Mouse (Mus musculus) gastrocnemius, adult 2 months (tissue): ENCODE measurements at regions not wholly inside any gene's neighbourhood (a gene's known extent, or its start where the extent isn't known, plus 50 kb on each side); places are given as distances from the start of the nearest gene placed in this dataset.

ENCODE experiments used
- DNase-seq: peaks from one replicate; pipeline ENCODE4 v3.0.0; 2022
- H3K27ac ChIP-seq: fragments of 200-600 bp; 2 replicates; pipeline ENCODE4 v1.8.1; 2022; ENCODE audit warnings: mild to moderate bottlenecking
- H3K4me3 ChIP-seq: fragments of 200-600 bp; 2 replicates; pipeline ENCODE4 v1.8.1; 2022; ENCODE audit warnings: mild to moderate bottlenecking, moderate library complexity
- CTCF ChIP-seq: fragments of 200-600 bp; IDR thresholded peaks from 2 replicates; pipeline ENCODE4 v1.8.1; 2022; ENCODE audit warnings: antibody characterized with exemption, mild to moderate bottlenecking, moderate library complexity
- intact Hi-C: fragments of 180-260 bp; cut with DNase I; formaldehyde crosslinking; loops from one replicate; pipeline ENCODE4 v1.15.1; 2025

DNA sequence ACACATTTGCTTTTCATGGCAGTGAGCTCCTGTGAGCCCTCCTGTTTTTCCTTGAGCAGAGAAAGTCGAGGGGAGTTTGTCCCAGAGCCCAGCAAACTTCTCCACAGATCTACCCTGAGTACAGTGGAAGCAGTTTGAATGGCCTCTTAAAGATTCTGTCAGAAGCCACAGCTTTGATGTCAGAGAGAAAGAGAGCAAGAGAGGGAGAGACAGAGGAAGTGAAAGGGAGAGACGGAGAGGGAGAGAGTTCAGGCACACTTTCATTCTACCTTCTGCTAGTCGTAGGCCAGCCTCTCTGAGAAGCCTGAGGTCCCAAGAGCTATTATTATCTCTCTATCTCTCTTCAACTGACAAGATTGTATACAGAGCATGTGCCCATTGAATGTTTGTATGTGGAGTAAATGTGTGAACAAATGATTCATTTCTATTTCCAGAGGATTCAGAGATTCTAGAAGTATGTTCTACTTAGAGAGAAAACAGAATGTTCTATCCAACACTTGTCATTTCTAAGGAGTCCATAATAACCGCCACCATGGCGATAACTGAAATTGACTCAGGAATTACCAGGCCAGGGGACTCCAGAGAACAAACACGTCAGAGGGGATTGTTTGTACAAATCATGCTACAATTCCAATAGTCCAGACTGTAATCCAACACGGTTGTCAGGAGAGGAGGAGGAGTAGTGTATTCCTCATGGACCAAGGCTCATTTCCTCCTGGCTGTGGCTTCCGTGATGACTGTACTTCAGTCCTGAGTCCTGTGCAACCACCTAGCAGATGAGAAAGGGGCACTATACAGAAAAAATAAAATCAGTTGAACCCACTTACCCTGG is 183.6 kb upstream of the Sesn3 start:
- Histone ChIP-seq H3K4me3 (no peak overlapping the region), H3K27ac (no peak overlapping the region)
- intact Hi-C loops = no loop called here
- TF ChIP-seq CTCF = no peak
- no peak for DNase-seq

DNA sequence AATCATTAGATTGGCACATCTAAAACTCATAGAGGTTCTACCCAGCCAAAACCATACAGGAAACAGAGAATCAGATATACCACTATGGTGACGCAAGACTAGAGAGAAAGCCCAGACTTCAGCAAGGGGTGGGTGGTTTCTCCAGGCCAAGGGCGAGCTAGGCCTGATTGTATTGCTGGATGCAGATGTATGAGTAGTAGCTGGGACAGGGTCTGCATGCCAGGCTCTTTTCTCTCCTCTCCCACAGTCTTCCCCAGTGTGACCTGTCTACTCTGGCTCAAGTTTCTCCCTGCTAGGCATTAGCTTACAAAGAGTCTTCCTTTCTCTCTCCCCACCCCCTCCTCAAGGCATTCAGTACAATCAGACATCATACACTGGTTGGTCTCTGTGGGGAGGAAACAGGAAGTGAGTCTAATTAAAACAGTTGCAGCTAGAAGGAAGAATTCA is 181.8 kb upstream of the Sesn3 start:
- H3K27ac ChIP-seq = no peak overlapping the region
- intact Hi-C loops = no loop called here
- no peak overlapping the region for H3K4me3 ChIP-seq
- DNase-seq = no peak
- TF ChIP-seq CTCF = no peak

DNA sequence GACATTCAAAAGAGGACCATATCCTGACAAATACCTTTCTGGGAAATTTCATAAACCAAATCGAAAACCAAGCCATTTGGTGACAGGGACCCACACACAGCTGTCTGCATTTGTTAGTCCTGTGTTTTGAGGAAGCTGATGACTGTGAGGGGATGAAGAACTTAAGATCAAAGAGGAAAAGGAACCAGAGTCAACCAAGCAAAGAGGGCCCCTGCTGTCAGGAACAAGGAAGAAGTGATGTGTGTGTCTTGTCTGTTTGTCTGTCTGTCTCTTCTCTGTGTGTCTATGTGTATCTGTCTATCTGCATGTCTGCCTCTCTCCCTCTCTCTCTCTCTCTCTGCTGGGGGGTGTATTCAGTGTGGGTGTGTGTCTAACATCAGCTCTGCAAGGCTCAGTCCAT is 171.3 kb upstream of the Sesn3 start:
- DNase-seq = no peak
- Histone ChIP-seq H3K27ac (no peak overlapping the region), H3K4me3 (no peak overlapping the region)
- intact Hi-C loops = no loop called here
- no peak for TF ChIP-seq CTCF

DNA sequence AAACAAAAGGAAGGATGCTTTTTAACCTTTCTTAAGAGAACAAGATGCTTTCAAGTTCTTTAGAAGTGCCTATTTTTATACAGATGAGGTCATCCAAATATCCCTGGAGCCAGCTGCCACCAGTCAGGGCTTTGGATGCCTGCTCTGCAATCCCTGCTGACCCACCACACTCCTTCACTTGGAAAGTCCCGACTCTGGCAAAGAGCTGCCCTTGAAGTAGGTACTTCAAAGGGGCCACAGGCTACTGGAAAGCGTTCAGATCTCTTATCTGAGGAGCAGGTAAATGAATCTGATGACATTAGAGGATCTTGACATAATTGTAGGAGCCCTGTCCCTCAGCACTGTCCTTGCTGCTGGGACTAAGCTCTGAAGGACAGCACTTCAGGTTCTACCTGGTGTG is 169.9 kb upstream of the Sesn3 start:
- DNase-seq = no peak
- intact Hi-C loops = no loop called here
- no peak overlapping the region for H3K27ac ChIP-seq
- H3K4me3 ChIP-seq = no peak overlapping the region
- TF ChIP-seq CTCF = no peak

DNA sequence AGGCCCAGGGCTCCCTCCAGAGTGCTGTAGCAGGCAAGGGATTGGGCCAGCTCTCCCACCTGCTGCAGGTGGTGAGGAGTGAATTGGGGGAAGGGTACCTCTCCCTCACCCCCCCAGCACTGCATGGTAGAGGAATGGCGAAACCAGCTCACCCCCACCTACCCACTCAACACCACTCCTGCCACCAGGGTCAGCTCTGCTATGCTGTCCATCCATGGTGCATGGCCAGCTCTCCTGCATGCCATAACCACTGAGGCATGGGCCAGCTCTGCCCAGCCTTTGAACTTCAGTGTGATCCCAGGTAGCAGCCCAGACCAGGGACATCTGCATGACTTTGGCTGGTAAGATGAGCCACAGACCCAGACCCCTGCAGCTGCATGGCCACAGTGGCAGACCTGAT is 168.5 kb upstream of the Sesn3 start:
- no peak for DNase-seq
- intact Hi-C loops = no loop called here
- Histone ChIP-seq H3K27ac (no peak overlapping the region), H3K4me3 (no peak overlapping the region)
- no peak for TF ChIP-seq CTCF

DNA sequence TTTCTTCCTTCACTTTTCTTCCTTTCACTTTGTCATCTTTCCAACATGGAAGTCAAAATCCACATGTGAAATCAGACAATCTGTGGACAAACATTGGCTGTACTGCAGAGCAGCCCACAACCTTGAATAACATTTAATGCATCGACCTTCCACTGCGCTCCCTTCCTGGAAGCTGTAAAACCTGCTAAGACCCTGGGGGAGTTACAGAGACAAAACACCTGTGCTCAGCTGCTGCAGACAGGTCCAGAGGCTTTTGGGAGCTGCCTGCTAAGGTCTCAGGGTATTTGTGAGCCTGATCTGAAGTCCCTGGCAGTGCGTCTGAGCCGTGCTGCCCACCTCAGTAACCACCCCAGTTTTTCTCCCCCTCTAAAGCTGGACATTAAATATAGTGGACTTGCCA is 166.1 kb upstream of the Sesn3 start:
- no peak for TF ChIP-seq CTCF
- H3K27ac ChIP-seq = no peak overlapping the region
- no peak overlapping the region for H3K4me3 ChIP-seq
- intact Hi-C loops = no loop called here
- no peak for DNase-seq

DNA sequence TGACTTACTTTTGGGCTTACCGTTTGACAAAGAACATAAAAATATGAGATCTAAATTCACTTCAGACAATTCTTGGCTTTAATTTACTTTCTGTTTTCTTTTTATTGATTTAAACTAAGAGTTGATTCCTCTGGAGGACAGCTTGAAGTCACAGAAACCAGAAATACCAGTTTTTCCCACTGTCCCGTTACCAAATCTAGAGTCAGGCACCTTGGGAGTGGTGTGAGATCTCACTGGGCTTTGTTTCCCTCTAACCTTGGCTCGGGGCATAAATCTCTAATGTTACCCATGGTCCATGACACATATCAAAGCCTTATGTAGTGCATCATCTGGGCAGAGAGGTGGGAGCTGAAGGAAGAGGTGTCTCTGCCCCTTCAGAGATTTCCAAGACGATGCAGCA is 165.4 kb upstream of the Sesn3 start:
- intact Hi-C loops = no loop called here
- no peak for TF ChIP-seq CTCF
- DNase-seq = no peak
- H3K27ac ChIP-seq = no peak overlapping the region
- no peak overlapping the region for H3K4me3 ChIP-seq

DNA sequence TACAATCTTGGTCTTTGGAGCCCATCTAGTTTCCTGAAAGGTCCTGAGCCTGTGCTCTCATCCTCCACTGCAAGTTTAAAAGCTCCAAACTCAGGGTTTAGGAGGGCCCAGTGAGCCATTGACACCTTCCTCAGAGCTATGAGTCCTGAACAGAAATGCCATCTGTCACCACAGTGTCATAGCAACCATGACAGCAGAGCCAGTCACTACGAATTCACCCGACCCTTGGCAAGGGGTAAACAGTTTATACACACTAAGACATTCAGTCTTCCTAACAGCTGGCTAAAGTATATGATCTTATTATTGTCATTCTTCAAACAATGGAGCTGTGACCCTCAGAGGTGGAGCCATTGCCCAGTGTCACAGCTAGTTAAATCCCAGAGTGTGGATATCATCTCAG is 163.2 kb upstream of the Sesn3 start:
- intact Hi-C loops = no loop called here
- Histone ChIP-seq H3K27ac (no peak overlapping the region), H3K4me3 (no peak overlapping the region)
- no peak for TF ChIP-seq CTCF
- DNase-seq = no peak

DNA sequence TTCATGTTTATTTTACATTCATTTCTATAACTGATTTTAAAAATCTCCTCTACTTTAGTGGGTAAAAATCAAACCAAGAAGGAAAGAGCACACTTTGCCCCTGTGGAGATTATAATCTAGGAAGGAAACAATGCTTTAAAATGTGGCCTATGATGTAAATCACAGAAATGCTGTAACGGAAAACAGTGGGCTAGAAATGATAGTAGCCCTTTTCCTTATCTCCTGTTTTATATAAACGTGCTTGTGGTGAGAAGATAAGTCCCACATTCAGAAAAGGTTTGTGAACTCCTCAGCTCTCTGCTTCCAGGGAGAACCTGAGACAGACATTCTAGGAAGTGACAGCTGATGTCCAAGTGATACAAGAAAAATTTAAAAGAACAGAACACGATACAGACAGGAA is 159.3 kb upstream of the Sesn3 start:
- DNase-seq = no peak
- Histone ChIP-seq H3K4me3 (no peak overlapping the region), H3K27ac (no peak overlapping the region)
- TF ChIP-seq CTCF = no peak
- intact Hi-C loops = no loop called here

DNA sequence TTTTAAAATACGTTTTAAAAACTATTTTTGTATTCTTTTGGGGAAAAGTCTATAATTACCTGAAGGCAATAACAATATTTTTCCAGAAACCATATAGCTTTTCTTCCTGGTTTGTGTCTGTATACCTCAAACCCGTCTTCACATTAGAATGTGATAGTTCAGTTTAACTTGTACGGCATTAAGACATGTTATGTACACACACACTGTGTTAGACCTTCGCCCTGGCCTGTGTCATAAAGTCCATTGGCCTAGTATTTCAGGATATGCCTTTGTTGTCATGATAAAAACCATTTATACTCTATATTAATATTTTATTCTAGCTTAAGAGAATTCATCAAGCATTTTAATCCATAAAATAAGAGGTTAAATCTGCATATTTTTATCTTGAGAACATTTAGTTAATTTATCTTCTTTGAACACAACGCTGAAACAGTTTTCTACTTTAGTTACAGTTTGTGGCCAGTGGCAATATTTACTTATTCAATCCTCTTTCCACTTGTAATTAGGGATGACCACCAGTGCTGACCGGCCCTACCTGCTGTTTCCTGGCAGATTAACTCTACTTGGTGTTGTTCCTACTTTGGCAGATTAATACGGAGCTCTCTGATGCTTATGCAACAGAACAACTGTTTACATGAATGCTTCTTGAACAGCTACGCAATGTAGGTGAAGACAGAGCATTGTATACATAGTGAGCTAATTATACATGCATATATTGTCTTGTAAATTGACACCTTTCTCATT is 158.6 kb upstream of the Sesn3 start:
- intact Hi-C loops = no loop called here
- no peak for DNase-seq
- Histone ChIP-seq H3K27ac (no peak overlapping the region), H3K4me3 (no peak overlapping the region)
- TF ChIP-seq CTCF = no peak

DNA sequence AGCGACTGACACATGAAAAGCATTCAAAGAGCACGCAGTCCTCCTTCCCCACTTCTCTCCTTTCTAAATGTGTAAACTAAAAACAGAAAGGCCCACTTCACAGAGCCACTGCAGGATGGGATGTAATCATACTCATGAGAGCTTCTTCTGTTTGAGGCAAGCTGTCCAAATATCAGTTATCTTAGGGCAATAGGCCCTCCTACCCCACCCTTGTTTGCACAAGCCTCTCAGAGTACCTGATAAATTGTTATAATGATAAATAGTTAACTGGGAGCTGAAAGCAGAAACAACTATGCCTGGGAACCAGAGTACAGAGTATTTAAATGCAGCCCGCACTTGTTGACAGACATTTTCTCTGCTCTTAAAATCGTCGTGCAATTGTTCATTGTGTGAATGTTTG is 141.5 kb upstream of the Sesn3 start:
- TF ChIP-seq CTCF = no peak
- Histone ChIP-seq H3K4me3 (no peak overlapping the region), H3K27ac (no peak overlapping the region)
- DNase-seq = no peak
- intact Hi-C loops = no loop called here

DNA sequence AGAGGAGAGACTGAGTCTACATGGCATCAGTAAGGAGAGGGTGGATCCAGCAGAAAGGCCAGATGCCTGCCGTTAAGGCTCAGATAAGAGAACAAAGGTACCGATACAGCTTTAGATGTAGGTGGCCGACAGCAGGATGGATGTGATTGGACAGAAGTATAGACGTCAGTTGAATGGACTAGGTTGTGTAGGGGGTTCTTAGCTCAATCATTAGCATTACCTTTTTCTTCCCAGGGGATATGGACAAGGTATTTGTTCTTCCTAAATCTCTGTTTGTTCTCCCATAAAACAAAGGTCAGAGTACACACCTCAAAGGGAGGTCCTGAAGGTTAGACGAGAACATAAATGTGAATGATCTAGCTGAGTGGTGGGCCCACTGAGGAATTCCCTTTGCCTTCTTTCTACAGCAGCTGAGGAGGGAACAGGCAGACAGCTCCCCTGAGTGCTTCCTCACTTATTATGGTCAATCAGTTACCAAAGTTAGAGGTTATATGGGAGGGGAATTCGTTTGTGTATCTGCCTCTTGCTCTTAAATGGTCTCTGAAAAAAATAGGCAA is 139.9 kb upstream of the Sesn3 start:
- no peak overlapping the region for H3K4me3 ChIP-seq
- no peak overlapping the region for H3K27ac ChIP-seq
- DNase-seq = no peak
- TF ChIP-seq CTCF = no peak
- intact Hi-C loops = no loop called here

DNA sequence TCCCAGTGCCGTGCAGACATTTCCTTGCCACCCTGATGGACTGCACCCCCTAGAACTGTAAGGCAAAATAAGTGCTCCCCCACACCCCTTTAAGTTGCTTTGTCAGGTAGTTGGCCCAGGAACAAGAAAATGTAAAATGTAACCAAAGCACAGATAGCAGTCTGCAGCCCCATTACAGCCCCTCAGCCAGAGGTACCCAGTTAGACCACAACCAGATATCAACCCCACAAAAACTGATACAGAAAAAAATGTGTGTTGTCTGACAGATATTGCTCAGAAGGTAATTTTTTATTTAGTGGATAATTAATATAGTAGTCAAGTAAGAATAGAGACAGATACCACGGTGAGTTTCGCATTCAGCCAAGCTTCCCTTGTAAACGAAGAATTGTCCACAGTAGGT is 133.5 kb upstream of the Sesn3 start:
- intact Hi-C loops = no loop called here
- no peak for TF ChIP-seq CTCF
- Histone ChIP-seq H3K4me3 (no peak overlapping the region), H3K27ac (no peak overlapping the region)
- no peak for DNase-seq

DNA sequence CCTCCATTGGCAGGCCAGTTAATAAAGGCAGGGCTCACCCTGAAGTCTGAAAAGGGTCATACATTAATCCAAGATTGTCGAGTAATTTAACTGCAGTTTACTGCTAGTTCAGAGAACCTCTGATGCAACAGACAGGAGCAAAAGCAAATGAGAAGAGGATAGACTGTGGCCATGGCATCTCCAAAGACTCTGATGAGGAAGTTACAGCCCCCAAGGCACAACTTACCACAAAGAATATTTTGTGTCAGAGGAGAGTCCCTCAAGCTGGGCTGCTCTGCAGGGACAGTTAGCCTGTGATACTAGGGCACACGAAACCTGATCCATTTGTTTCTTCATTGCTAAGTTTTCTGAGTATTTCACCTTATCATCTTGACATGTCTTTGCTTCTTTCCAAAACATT is 130.9 kb upstream of the Sesn3 start:
- no peak for TF ChIP-seq CTCF
- DNase-seq = no peak
- Histone ChIP-seq H3K4me3 (no peak overlapping the region), H3K27ac (no peak overlapping the region)
- intact Hi-C loops = no loop called here
